Mouse (Mus musculus): ENCODE measurements around the gene Lrrc28.

Gene Lrrc28

DNA sequence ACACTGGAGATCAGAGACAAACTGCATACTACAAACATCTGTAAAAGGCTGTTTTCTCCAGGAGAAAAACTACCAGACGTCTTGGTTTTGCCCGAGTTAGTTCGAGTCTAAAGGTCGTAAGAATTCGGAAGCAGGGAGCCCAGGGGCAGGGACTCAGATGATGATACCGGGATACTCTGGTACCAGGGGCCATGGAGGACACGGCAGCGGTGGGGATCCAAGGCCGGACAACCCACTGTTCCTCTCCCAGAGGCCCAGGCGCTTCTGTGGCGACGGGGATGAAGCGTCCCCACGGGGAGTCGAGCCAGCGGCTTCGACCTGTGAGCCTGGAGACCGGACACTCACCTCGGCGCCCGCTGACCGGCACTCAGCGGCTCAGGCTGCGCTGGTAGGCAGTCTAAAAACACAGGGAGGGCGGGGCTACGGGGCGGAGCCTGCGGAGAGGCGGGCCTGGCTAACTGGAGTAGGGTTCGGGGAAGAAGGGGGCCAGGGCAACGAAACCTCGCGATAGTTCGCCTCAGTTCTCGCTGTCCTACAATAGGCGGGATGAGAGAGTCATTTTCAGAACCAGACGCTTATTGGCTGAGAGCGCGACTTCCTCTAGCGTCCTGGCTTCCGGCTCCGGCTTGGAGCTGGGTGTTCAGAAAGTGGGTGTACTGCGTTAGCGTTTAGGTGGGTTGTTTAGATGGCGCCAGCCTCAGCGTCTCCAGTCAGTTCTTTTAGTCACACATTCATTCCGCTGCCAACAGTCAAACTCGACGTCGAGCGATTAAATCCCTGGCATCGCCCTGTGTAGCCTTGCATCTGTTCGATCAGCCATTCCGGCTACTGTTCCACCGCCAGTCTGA, at the start of gene Lrrc28:
Lrrc28 (minus strand) TSS at position 436 of the 848 bp plus-strand sequence.
- DNase-seq = peak; percentile 99 to 100

DNA sequence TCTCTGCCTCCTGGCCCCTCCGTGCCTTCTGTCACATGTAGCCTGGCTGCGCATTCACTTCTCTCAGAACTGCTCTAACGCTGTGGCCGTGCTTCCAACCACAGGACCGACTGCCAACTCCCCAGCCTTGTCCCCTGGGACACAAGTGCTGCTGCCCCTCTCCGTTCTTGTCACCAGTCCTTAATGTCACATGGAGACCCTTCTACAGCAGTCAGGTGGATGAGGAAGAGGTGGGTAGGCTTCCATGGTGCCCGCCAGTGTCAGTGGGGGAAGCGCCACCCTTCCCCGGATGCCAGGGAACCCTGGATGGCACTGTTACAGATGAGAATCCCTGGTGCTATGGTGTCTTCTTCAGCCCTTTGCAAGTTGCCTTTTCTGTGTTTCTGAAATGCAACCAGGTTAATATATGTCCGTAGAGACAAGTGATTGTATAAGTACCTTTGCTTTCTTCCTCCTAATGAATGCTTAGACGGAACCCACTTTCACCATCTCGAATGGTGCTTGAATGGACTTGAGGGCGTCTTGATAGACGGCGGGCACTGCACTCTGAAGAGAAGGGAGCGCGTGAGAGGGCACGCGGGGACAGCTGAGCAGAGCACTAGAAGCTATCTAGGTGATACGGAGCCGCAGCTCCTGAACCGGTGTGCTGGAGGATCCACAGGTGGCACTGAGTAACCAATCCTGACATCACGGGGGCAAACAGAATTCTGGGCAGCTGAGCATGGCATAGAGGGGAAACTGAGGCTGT, 47.9 kb upstream of the Lrrc28 start:
- DNase-seq = no peak

DNA sequence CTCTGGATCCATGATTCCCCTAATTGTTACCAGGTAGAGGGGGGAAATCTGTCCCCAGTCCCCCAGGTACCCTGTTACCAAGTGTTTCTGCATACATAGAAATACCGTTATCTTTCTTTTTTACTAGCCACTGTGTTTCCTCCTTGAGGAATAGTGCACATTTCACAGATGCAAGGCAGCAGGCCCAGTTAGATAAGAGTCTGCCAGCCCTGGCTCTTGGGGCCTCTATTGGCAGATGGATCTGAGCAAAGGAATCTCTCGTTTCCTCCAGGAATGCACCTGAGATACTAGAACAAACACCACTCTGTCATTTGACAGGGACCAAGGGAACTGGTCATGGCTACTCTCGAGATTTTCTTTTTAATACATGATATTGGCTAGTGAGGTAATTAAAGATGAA, 47.1 kb upstream of the Lrrc28 start:
- DNase-seq = no peak

DNA sequence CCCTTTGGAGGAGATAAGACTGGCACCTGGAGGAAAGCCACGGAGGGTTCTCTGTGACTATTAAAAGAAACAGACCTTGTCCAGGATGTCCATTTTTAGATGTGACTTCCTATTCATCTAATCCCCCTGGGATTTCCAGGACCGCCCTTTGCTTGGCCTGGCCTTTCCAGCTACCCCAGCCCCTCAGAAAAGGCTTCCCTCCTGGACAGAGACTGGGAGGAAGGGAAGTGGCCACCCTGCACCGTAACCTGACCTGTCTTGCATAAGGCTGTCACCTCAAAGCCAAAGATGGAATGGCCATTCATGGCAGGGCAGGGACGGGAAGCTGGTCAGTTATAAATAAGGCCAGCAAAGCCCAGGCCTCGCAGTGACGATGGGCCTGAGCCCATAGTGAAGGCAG, 46.0 kb upstream of the Lrrc28 start:
- no peak for DNase-seq

DNA sequence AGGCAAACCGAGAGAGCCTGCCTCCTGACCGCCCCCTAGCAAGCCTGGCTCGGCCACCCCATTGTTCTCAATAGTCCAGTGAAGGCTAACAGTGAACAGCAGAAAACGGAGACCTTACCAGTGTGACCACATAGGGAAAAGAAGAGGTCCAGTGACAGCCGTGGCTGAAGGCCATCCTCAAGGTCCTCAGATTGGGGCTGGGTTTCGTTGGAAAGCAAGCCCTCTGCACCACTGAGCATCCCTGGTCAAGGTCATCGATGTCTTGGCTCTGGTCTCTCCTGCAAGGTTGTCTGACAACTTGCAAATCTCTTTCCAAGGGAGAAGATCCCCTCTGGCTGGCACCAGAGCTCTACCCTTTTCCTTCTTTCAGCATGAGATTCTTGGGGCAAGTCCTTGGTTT, 44.7 kb upstream of the Lrrc28 start:
- no peak for DNase-seq

DNA sequence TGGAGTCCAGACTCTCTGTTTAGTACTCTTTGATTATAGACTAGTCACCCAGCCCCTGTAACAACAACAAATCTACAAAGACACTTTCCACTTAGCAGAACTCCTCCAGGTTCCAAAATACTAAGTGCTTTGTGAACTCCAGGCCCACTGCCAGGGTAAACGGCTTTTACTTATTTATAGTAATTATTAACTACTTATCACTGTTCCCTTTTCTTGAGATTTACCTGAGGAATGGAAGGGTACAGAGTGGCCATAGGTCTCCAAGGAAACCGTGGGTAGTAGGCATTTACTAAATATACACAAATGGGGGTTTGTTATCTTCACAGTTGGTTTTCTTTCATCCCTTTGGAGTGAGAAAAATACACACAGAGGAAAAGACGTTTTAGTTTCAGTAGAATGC, 43.2 kb upstream of the Lrrc28 start:
- DNase-seq = no peak

DNA sequence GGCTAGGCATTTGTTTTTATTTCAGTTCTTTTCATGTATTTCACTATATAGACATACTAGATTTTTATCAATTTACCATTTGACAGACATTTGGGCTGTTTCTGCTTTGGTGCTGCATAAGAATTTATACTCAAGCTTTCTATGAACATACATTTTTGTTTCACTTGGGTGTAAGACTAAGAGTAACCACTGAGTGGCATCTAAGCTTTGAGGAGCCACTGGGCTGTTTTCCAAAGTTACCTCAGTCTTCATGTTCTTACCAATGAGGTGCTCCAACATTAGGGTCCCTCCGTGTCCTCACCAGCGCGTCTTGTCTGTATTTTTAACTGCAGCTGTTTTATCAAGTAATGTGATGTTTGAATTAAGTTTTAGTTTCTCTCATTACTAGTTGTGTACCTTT, 41.5 kb upstream of the Lrrc28 start:
- peak in 1 of 2 experiments; percentile 18 for DNase-seq

DNA sequence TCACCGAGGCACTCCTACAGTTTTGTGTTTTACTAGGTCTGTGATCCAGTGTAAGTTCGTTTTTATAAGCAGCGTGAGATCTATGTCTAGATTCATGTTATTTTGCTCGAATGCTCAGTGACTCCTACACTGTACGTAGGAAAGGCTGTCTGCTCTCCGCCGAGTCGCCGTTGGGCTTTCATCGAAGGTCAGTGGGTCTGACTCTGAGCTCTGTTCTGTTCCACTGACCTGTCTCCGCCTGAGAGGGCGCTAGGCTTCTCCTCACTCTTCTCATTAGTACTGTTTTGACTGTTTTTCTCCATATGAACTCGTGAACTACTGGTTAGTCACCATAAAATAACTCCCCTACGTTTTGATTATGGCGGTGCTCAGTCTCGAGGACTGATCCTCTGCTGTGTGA, 37.9 kb upstream of the Lrrc28 start:
- no peak for DNase-seq

DNA sequence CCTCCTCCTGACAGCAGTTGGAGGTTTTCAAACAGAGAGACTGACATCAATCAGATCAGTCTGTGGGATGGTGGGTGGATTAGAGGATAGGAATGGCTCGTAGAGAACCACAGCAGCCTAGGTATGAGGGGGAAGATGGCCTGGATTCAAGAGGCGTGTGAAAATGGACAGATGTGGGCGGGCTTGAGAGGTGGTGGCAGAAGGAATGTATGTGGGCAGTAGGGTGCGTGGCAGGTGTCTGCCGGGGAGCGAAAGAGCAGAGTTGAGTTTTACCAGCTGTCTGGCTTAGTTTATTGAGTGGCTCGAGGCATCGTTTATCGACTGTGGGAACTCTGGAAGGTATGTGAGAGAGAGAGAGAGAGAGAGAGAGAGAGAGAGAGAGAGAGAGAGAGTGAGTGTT, 36.0 kb upstream of the Lrrc28 start:
- DNase-seq = no peak

DNA sequence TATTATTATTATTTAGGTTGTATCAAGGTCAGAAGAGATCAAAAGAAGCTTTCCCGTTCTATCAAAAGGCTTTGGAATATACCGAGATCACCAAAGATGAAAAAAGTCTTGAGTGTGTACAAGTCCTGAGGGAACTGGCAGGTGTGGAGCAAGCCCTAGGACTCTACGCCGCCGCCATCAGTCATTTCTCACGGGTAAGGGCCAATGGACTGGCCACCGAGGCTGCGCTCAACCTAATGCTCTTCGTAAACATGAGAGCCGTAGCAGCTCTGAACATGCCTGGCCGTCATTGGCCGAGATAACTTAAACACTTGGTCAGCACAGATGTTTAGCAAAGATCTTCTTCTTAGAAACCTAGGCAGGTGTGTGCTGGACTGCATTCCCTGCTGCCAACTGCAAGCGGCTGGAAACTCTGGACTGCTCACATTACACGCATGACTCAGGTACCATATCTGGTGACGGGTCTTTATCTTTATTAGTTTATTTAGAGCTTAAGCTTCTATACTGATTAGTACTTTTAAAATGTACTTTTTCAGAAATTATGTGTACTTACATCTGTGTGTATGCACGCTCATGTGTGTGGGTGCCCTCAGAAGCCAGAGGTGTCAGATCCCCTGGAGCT, 33.9 kb upstream of the Lrrc28 start:
- DNase-seq = no peak

DNA sequence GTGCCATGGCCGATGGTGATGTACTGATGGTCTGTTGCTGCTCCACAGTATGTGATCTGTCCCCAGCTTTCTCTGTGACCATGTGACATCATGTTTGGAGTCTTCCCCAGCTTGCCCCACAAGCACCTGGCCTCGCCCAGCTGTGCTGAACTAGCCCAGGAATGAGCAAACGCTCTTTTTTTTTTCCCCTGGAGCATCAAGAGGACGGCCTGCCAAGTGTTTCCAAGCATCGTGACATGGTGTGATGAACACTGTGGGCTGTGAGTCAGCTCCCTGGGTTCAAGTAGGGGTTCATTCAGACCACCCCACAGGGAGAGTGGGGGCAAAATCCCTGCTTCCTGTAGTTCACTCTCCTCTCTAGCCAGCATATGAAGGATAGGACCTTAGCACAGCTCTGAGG, 28.6 kb upstream of the Lrrc28 start:
- DNase-seq = no peak

DNA sequence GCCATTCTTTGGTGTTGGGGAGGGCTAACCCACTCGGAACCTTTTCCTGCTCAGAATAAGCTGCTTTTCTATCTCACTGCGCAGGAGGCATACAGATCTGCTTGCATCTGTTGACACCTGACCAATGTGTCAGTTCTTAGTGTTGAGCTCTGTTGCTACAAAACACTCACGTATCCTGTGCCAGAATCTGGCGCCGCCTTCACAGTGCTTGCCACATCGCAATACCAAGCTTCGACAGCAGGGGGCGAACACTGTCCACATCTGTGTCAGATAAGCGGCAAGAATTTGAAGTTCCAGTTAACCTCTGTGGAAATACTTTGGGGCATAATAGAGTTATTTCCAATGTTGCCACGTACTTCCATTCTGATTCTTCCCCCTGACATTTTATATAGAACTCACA, 27.6 kb upstream of the Lrrc28 start:
- DNase-seq = peak; percentile 97 to 99

DNA sequence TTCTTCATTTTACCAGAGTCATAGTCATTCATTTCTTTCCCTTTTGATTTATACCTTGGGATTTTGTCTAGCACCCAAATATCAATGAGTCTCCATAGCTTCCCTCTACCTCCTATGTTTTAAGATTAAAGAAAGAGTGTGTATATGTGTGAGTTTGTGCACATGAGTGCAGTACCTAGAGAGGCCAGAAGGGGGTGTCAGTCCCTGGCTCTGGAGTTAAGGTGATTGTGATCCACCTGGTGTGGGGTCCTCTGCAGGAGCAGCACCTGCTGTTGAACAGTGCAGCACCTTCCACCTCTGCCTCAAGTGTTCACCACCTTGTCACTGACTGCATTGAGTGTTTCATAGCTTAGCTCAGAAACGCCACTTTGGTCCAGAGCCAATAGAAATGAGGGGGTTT, 25.9 kb upstream of the Lrrc28 start:
- DNase-seq = no peak

DNA sequence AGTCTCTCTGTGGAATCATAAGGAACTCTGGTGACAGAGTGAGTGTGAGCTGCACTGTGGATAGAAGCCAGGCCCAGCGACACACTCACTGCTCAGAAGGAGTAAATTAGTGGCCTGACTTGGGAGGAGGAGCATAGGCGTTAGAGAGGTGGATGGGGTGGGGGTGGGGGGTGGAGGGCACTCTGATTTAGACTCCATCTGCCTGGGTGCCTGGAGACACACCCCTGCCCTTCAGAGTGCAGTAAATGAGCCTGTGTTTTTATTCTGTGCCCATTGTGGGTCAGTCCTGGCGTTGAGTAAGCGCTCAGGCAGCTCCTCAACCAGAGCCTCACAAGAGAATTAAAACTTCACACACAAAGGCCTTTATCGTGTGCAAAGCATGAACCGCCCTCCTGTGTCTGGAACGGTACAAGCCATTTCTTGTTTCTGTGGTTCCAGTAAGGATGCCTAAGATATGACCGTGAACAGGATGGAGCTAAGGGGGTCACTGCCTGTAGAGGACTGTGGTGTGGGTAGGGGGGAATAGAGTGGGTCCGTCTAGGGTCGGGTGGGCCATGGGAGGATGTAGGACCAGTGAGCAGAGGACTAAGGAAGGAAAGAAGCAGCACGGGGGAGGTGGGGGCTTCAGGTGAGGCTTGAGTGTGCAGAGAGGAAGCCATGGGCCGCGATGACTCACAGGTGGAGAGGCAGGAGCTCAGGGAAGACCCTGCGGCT, 19.1 kb upstream of the Lrrc28 start:
- no peak for DNase-seq

DNA sequence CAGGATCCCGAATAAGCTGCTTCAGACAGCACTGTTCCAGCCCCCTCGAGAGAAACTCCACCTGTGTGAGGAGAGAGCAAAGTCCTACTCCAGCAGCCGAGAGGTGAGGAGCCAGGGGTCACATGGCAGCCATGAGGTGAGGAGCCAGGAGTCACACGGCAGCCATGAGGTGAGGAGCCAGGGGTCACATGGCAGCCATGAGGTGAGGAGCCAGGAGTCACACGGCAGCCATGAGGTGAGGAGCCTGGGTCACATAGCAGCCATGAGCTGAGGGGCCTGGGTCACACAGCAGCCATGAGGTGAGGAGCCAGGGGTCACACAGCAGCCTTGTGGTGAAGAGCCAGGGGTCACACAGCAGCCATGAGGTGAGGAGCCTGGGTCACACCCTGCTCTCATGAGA, 17.4 kb upstream of the Lrrc28 start:
- no peak for DNase-seq

DNA sequence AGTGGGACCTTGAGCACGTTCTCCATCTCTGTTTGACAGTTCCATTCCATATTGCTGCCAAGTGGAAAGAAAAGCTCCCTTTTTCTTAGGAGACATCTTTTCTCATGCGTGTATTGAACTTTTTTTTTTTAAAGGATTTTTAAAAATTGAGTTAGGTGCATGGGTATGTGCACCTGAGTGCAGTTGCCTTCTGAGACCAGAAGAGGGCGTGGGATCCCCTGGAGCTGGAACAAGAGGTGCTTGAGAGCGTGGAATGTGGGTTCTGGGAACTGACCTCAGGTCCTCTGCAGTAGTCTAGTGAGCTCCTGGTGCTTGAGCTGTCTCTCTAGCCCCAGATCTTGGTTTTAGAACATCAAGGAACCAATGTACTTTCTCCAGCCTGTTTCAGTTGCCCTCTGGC, 13.0 kb upstream of the Lrrc28 start:
- DNase-seq = no peak

DNA sequence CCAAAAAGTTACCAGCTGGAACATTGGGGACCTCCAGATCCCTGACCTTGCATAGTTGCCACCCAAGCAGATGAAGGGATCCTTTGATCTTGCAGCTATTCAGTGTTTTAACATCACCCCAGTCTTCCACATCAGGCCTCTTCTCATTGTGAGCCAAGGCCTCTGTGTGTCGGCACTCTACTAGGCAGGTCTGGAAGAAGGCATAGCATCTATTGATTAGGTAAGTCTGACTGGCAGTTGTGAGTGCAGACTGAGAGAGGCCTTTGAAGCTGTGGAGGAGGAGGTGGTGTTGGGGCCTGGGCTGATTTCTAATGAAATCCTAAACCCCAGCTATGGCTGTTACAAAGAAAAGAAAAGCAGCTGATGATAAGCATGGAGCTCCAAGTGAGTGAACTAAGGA, 10.1 kb upstream of the Lrrc28 start:
- no peak for DNase-seq

DNA sequence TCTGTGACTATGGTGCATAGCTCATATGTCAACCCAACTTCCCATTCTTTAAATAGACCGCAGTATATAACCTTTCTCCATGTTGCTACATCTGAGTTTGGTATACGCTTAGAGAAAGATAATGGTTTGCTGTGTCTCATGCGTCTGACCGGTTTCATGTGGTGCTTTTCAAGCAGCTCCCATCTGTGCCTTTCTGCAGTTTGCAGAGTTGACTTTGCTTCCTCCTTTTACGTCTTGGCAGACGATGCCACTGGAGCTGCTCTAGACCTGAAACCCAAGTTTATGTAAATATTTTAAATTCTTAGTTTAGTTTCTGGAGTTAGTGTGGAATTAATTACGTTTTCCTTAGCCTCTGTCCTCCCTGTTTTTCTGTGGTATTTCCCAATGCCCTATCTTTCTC, 9.6 kb upstream of the Lrrc28 start:
- DNase-seq = no peak

DNA sequence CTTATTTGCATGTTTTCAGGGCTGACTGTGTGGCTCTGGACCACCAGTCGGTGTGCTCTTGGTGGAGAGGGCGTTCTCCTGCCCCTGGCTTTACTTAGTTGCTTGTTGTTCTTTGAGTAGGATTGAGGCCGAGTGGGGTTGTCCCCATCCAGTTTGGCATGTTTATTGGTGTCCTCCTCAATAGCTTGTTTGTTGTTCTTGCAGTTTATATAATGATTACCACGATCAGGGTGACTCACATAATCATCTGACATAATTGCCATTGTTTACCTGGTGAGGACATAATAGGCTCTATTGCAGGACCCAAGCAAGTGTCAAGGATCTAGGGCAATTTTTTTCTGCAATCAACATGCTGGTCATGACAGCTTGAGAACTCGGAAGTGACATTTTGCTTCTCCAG, 7.1 kb upstream of the Lrrc28 start:
- DNase-seq = no peak

DNA sequence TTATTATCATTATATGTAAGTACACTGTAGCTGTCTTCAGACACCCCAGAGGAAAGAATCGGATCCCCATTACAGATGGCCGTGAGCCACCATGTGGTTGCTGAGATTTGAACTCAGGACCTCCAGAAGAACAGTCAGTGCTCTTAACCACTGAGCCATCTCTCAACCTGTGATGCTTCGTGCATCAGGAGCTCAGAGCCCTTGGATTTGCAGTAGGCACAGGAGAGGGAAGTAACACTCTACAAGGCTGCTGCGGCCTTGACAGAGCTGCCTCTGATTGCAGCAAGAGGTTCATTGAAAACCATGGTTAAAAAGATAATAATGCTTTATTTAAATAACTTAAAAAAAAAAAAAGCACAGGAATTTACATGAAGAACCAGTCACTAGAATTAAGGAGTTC, 3.3 kb upstream of the Lrrc28 start:
- no peak for DNase-seq

DNA sequence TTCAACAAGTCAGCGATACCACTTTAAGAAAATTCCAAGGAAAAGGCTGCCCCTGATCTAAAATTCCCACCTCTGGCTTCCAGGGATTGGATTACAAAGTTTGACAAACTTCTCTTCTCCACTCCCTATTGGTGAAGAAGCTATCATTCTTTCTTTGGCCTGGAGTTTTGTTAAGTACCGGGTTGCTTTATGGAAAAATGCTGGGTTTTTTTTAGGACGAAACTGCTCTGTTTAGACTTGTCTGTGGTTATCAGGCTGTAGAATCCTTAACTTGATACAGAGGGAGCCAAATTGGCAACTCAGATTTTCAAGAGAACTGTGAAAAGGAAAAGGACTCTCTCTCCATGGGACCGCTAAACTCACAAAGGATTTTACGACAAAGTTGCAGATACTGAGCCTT, 2.2 kb upstream of the Lrrc28 start, which contains the start of gene Ttc23:
Ttc23 (plus strand) TSS at position 134 of the 400 bp plus-strand sequence.
- DNase-seq = no peak

DNA sequence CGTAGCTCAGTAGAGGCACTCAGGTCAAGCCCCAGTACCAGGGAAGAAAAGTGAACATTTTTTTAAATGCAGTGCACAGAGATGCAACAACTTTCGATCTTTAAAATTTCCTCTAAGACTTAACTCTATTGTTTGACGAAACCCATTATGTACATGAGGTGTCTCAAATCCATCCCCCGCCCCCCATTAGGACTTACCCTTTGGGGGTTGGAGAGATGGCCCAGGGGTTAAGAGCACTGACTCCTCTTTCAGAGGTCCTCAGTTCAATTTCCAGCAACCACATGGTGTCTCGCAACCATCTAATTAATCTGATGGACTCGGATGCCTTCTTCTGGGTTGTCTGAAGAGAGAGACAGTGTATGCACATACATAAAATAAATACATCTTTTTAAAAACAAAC, 1.1 kb upstream of the Lrrc28 start:
- DNase-seq = peak in 1 of 2 experiments; percentile 26

DNA sequence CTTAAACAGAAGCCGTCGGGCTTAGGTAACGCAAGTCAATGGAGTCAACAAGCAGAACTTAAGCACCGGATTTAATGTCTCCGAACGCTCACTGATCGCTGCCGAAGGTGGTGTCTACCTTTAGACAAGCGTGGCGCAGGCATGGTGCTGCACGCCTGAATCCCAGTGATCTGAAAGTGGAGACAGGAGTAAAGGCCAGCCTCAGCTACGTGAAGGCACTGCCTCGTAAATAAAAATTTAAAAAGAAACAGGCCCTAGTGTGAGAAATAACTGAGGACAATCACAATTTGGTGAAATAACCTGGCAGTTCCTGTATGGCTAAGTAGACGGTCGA, 580 bp upstream of the Lrrc28 start:
- DNase-seq = no peak

Data from cerebellum, postnatal 10 days (tissue).